In genomic region chr7:83438538-83439393, GRCm38 (mm10) we compare ENCODE assay signal across 11 mouse cellular contexts.
DNase-seq lines count a peak whose midpoint lies in the region; ATAC-seq and TF ChIP-seq lines count a peak whose summit lies in the region.
"Had no signal": no experiment of that assay in that cellular context is flagged by ENCODE, and none has a peak within 500 bp of the region (broad histone marks: within the 10 kb centered on the region; RNA-seq: fewer than 3 reads in every experiment).

No protein-coding gene starts in this region.

- no peak overlapping the region for H3K9ac ChIP-seq in hindbrain, embryonic 11.5 days (ENCODE audit: low read depth, low read length)
- no peak overlapping the region for H3K9ac ChIP-seq in stomach, postnatal 0 days (ENCODE audit: low read length)
- H3K9ac ChIP-seq: heart, embryonic 12.5 days had no signal

- no peaks in the 10 kb centered on the region for H3K36me3 ChIP-seq in hindbrain, embryonic 10.5 days
- no peaks in the 10 kb centered on the region for H3K36me3 ChIP-seq in hindbrain, embryonic 11.5 days (ENCODE audit: control insufficient read depth, insufficient read depth, low read length)
- H3K36me3 ChIP-seq in stomach, postnatal 0 days (ENCODE audit: control insufficient read depth, insufficient read depth, low read length) = no peaks in the 10 kb centered on the region
- H3K36me3 ChIP-seq: heart, embryonic 12.5 days had no signal

- no peak overlapping the region for H3K4me3 ChIP-seq in hindbrain, embryonic 10.5 days
- H3K4me3 ChIP-seq in hindbrain, embryonic 11.5 days (ENCODE audit: low read depth, low read length) = no peak overlapping the region
- H3K4me3 ChIP-seq in stomach, postnatal 0 days (ENCODE audit: low read depth, low read length) = no peak overlapping the region
- H3K4me3 ChIP-seq: heart, embryonic 12.5 days had no signal

- H3K4me1 ChIP-seq in hindbrain, embryonic 10.5 days (replicated peaks) = peaks cover 24% of the 10 kb centered on the region
- no peaks in the 10 kb centered on the region for H3K4me1 ChIP-seq in hindbrain, embryonic 11.5 days (replicated peaks; ENCODE audit: control insufficient read depth, insufficient read depth, low read length)
- H3K4me1 ChIP-seq in stomach, postnatal 0 days (replicated peaks; ENCODE audit: control insufficient read depth, insufficient read depth) = no peaks in the 10 kb centered on the region

- DNase-seq in hindbrain, embryonic 10.5 days (ENCODE audit: low spot score) = no peak
- no peak for DNase-seq in hindbrain, embryonic 11.5 days (ENCODE audit: low spot score)
- peak; percentile 44 for DNase-seq in testis, postnatal 10 days (ENCODE audit: low spot score)
- DNase-seq in testis, postnatal 14 days (ENCODE audit: low spot score) = no peak
- peak; percentile 37 for DNase-seq in embryo, embryonic 10.5 days (ENCODE audit: low spot score)
- no peak for DNase-seq in stomach, postnatal 0 days (ENCODE audit: low spot score)
- no peak for DNase-seq in thymus, postnatal 10 days (ENCODE audit: low spot score in 2 of 2)
- no peak for DNase-seq in layer of hippocampus, postnatal 36 days
- DNase-seq: thymus, postnatal 25 days had no signal

- no peak for ATAC-seq in hindbrain, embryonic 11.5 days (ENCODE audit: low FRiP score)
- no peak for ATAC-seq in stomach, postnatal 0 days (ENCODE audit: low FRiP score, low TSS enrichment)
- ATAC-seq: inflammation-experienced regulatory T-cells, adult 6 months had no signal

- H3K4me2 ChIP-seq in hindbrain, embryonic 11.5 days (replicated peaks; ENCODE audit: low read depth, low read length) = no peak overlapping the region
- no peak overlapping the region for H3K4me2 ChIP-seq in stomach, postnatal 0 days (replicated peaks; ENCODE audit: low read depth)
- H3K4me2 ChIP-seq: heart, embryonic 12.5 days had no signal

- TF ChIP-seq CTCF in stomach, postnatal 0 days (IDR thresholded peaks at IDR 0.05; ENCODE audit: low read depth) = peak; percentile 72

- no peak for TF ChIP-seq EP300 in stomach, postnatal 0 days (optimal IDR thresholded peaks at IDR 0.05)

- H3K9me3 ChIP-seq in hindbrain, embryonic 10.5 days = no peaks in the 10 kb centered on the region
- H3K9me3 ChIP-seq in hindbrain, embryonic 11.5 days (ENCODE audit: control insufficient read depth, low read length) = no peaks in the 10 kb centered on the region
- H3K9me3 ChIP-seq in stomach, postnatal 0 days (ENCODE audit: control insufficient read depth, low read length) = no peaks in the 10 kb centered on the region
- H3K9me3 ChIP-seq: heart, embryonic 12.5 days had no signal

- 58% methylated on average over 7 of the region's 7 CpGs for WGBS in hindbrain, embryonic 10.5 days
- WGBS in hindbrain, embryonic 11.5 days = 60% methylated on average over 7 of the region's 7 CpGs
- 54% methylated on average over 7 of the region's 7 CpGs for WGBS in stomach, postnatal 0 days

- 0 out of 2 replicates have a peak overlapping the region, but pooled peaks have one; percentile 12 for H3K27ac ChIP-seq in hindbrain, embryonic 10.5 days
- no peak overlapping the region for H3K27ac ChIP-seq in hindbrain, embryonic 11.5 days (ENCODE audit: low read depth, low read length)
- H3K27ac ChIP-seq in stomach, postnatal 0 days (replicated peaks) = no peak overlapping the region

- no peaks in the 10 kb centered on the region for H3K27me3 ChIP-seq in hindbrain, embryonic 10.5 days (ENCODE audit: insufficient read depth, poor library complexity, severe bottlenecking)
- no peaks in the 10 kb centered on the region for H3K27me3 ChIP-seq in hindbrain, embryonic 11.5 days (ENCODE audit: control insufficient read depth, insufficient read depth, low read length)
- H3K27me3 ChIP-seq in stomach, postnatal 0 days (ENCODE audit: control insufficient read depth, insufficient read depth, low read length) = no peaks in the 10 kb centered on the region
- H3K27me3 ChIP-seq: heart, embryonic 12.5 days had no signal

Comparison
In these comparisons a context has a peak if more than half of its experiments do, and no peak if none do; other contexts are left out.
1. DNase-seq: peak in testis, postnatal 10 days (single experiment) and embryo, embryonic 10.5 days (single experiment); none in hindbrain, embryonic 10.5 days (single experiment), hindbrain, embryonic 11.5 days (single experiment), testis, postnatal 14 days (single experiment), stomach, postnatal 0 days (single experiment), thymus, postnatal 10 days (0 of 2) and layer of hippocampus, postnatal 36 days (0 of 2).